ENCODE assay signal across 14 mouse cellular contexts in genomic region chrX:12296264-12297053, GRCm38 (mm10).
DNase-seq lines count a peak whose midpoint lies in the region; ATAC-seq and TF ChIP-seq lines count a peak whose summit lies in the region.
"Had no signal": no experiment of that assay in that cellular context is flagged by ENCODE, and none has a peak within 500 bp of the region (broad histone marks: within the 10 kb centered on the region; RNA-seq: fewer than 3 reads in every experiment).

No protein-coding gene starts in this region.

- H3K27me3 ChIP-seq in forebrain, postnatal 0 days (ENCODE audit: insufficient read depth, low read length) = no peaks in the 10 kb centered on the region
- no peaks in the 10 kb centered on the region for H3K27me3 ChIP-seq in forebrain, embryonic 16.5 days (replicated peaks; ENCODE audit: control insufficient read depth, insufficient read depth, low read length)
- H3K27me3 ChIP-seq in intestine, embryonic 16.5 days (replicated peaks; ENCODE audit: control insufficient read depth, insufficient read depth, low read length) = peaks cover 7% of the 10 kb centered on the region
- H3K27me3 ChIP-seq in midbrain, embryonic 14.5 days (ENCODE audit: control insufficient read depth, insufficient read depth, low read length) = no peaks in the 10 kb centered on the region
- H3K27me3 ChIP-seq in lung, postnatal 0 days (replicated peaks; ENCODE audit: insufficient read depth, low read length) = no peaks in the 10 kb centered on the region

- DNase-seq in forebrain, postnatal 0 days = no peak
- peak; percentile 58 for DNase-seq in brain, embryonic 14.5 days (ENCODE audit: low read depth)
- peak; percentile 57 for DNase-seq in midbrain, embryonic 14.5 days
- no peak for DNase-seq in thymus, postnatal 25 days
- DNase-seq in lung, postnatal 0 days (ENCODE audit: low spot score) = no peak
- DNase-seq in thymus, postnatal 4 days = no peak
- DNase-seq: adrenal gland, postnatal 10 days; cerebellum, postnatal 10 days; kidney, adult 18-20 months; lung, adult 2 months had no signal

- 68% methylated on average over 9 of the region's 9 CpGs for WGBS in forebrain, postnatal 0 days
- WGBS in forebrain, embryonic 16.5 days = 67% methylated on average over 9 of the region's 9 CpGs
- WGBS in intestine, embryonic 16.5 days = 77% methylated on average over 9 of the region's 9 CpGs
- 62% methylated on average over 9 of the region's 9 CpGs for WGBS in midbrain, embryonic 14.5 days
- 60% methylated on average over 9 of the region's 9 CpGs for WGBS in lung, postnatal 0 days

- no peak for TF ChIP-seq POLR2A in brain, embryonic 14.5 days (IDR thresholded peaks at IDR 0.05; ENCODE audit: borderline replicate concordance, extremely low read depth, insufficient read depth, insufficient read length, poor library complexity, severe bottlenecking)

- TF ChIP-seq EP300 in lung, postnatal 0 days (IDR thresholded peaks at IDR 0.05) = no peak

- no peak overlapping the region for H3K9ac ChIP-seq in forebrain, postnatal 0 days
- H3K9ac ChIP-seq in forebrain, embryonic 16.5 days (replicated peaks; ENCODE audit: low read depth, low read length) = no peak overlapping the region
- H3K9ac ChIP-seq in intestine, embryonic 16.5 days (ENCODE audit: low read depth, low read length) = no peak overlapping the region
- no peak overlapping the region for H3K9ac ChIP-seq in midbrain, embryonic 14.5 days (replicated peaks; ENCODE audit: low read length)
- no peak overlapping the region for H3K9ac ChIP-seq in lung, postnatal 0 days (replicated peaks; ENCODE audit: low read depth)
- H3K9ac ChIP-seq: embryonic facial prominence, embryonic 13.5 days had no signal

- TF ChIP-seq CTCF in forebrain, postnatal 0 days (IDR thresholded peaks at IDR 0.05; ENCODE audit: low read depth) = no peak
- no peak for TF ChIP-seq CTCF in brain, embryonic 14.5 days (IDR thresholded peaks at IDR 0.05; ENCODE audit: borderline replicate concordance, extremely low read depth, insufficient read depth, insufficient read length)
- no peak for TF ChIP-seq CTCF in lung, postnatal 0 days (IDR thresholded peaks at IDR 0.05)

- no peaks in the 10 kb centered on the region for H3K9me3 ChIP-seq in forebrain, postnatal 0 days (ENCODE audit: low read length)
- H3K9me3 ChIP-seq in forebrain, embryonic 16.5 days (ENCODE audit: control insufficient read depth, low read length) = no peaks in the 10 kb centered on the region
- H3K9me3 ChIP-seq in intestine, embryonic 16.5 days (ENCODE audit: control insufficient read depth, low read length) = no peaks in the 10 kb centered on the region
- no peaks in the 10 kb centered on the region for H3K9me3 ChIP-seq in midbrain, embryonic 14.5 days (ENCODE audit: control insufficient read depth, low read length)
- no peaks in the 10 kb centered on the region for H3K9me3 ChIP-seq in lung, postnatal 0 days (ENCODE audit: low read length)
- H3K9me3 ChIP-seq: embryonic facial prominence, embryonic 13.5 days; heart, embryonic 10.5 days had no signal

- H3K4me2 ChIP-seq in forebrain, postnatal 0 days (ENCODE audit: low read depth) = no peak overlapping the region
- no peak overlapping the region for H3K4me2 ChIP-seq in forebrain, embryonic 16.5 days (ENCODE audit: low read length)
- H3K4me2 ChIP-seq in intestine, embryonic 16.5 days (ENCODE audit: low read depth, low read length) = no peak overlapping the region
- 0 out of 2 replicates have a peak overlapping the region, but pooled peaks have one; percentile 4 for H3K4me2 ChIP-seq in midbrain, embryonic 14.5 days (ENCODE audit: low read length)
- H3K4me2 ChIP-seq in lung, postnatal 0 days (replicated peaks; ENCODE audit: low read depth, low read length) = no peak overlapping the region
- H3K4me2 ChIP-seq: embryonic facial prominence, embryonic 13.5 days had no signal

- no peak overlapping the region for H3K4me3 ChIP-seq in forebrain, postnatal 0 days (ENCODE audit: low read depth, low read length)
- no peak overlapping the region for H3K4me3 ChIP-seq in forebrain, embryonic 16.5 days (replicated peaks; ENCODE audit: low read length)
- no peak overlapping the region for H3K4me3 ChIP-seq in intestine, embryonic 16.5 days (ENCODE audit: low read length)
- H3K4me3 ChIP-seq in midbrain, embryonic 14.5 days (replicated peaks; ENCODE audit: low read depth, low read length) = no peak overlapping the region
- H3K4me3 ChIP-seq in lung, postnatal 0 days (ENCODE audit: low read depth, low read length) = no peak overlapping the region
- H3K4me3 ChIP-seq: embryonic facial prominence, embryonic 13.5 days; heart, embryonic 10.5 days had no signal

- no peaks in the 10 kb centered on the region for H3K36me3 ChIP-seq in forebrain, postnatal 0 days (ENCODE audit: insufficient read depth)
- no peaks in the 10 kb centered on the region for H3K36me3 ChIP-seq in forebrain, embryonic 16.5 days (ENCODE audit: control insufficient read depth, insufficient read depth)
- no peaks in the 10 kb centered on the region for H3K36me3 ChIP-seq in intestine, embryonic 16.5 days (ENCODE audit: control insufficient read depth, insufficient read depth, low read length)
- H3K36me3 ChIP-seq in midbrain, embryonic 14.5 days (ENCODE audit: control insufficient read depth, insufficient read depth, low read length) = no peaks in the 10 kb centered on the region
- H3K36me3 ChIP-seq in lung, postnatal 0 days (ENCODE audit: insufficient read depth, low read length) = no peaks in the 10 kb centered on the region
- H3K36me3 ChIP-seq: embryonic facial prominence, embryonic 13.5 days; heart, embryonic 10.5 days had no signal

- H3K4me1 ChIP-seq in forebrain, postnatal 0 days (ENCODE audit: insufficient read depth) = no peaks in the 10 kb centered on the region
- peaks cover 2% of the 10 kb centered on the region; the same call in 1 of the 2 replicates for H3K4me1 ChIP-seq in forebrain, embryonic 16.5 days (replicated peaks; ENCODE audit: control insufficient read depth, insufficient read depth, low read length)
- no peaks in the 10 kb centered on the region for H3K4me1 ChIP-seq in intestine, embryonic 16.5 days (ENCODE audit: control insufficient read depth, insufficient read depth, low read length)
- H3K4me1 ChIP-seq in midbrain, embryonic 14.5 days (ENCODE audit: control insufficient read depth, insufficient read depth, low read length) = no peaks in the 10 kb centered on the region
- no peaks in the 10 kb centered on the region for H3K4me1 ChIP-seq in lung, postnatal 0 days (ENCODE audit: insufficient read depth, low read depth, low read length)
- H3K4me1 ChIP-seq: heart, embryonic 10.5 days had no signal

- peak; percentile 56; the same call in 1 of the 2 replicates for ATAC-seq in forebrain, postnatal 0 days
- no peak for ATAC-seq in forebrain, embryonic 16.5 days
- peak; percentile 60; the same call in 1 of the 2 replicates for ATAC-seq in intestine, embryonic 16.5 days
- ATAC-seq in midbrain, embryonic 14.5 days (ENCODE audit: low FRiP score, low TSS enrichment) = peak; percentile 24; the same call in 1 of the 2 replicates
- no peak for ATAC-seq in lung, postnatal 0 days

- H3K27ac ChIP-seq in forebrain, postnatal 0 days (ENCODE audit: low read depth, low read length) = no peak overlapping the region
- H3K27ac ChIP-seq in forebrain, embryonic 16.5 days (ENCODE audit: low read length) = no peak overlapping the region
- H3K27ac ChIP-seq in intestine, embryonic 16.5 days (ENCODE audit: low read length) = no peak overlapping the region
- peak overlapping the region; percentile 38 for H3K27ac ChIP-seq in midbrain, embryonic 14.5 days (replicated peaks; ENCODE audit: low read depth, low read length)
- H3K27ac ChIP-seq in lung, postnatal 0 days (ENCODE audit: low read length) = no peak overlapping the region
- H3K27ac ChIP-seq: embryonic facial prominence, embryonic 13.5 days; heart, embryonic 10.5 days had no signal

Comparison
In these comparisons a context has a peak if more than half of its experiments do, and no peak if none do; other contexts are left out.
1. ATAC-seq: peak in forebrain, postnatal 0 days (single experiment), intestine, embryonic 16.5 days (single experiment) and midbrain, embryonic 14.5 days (single experiment); none in forebrain, embryonic 16.5 days (single experiment) and lung, postnatal 0 days (single experiment).
2. DNase-seq: peak in brain, embryonic 14.5 days (single experiment) and midbrain, embryonic 14.5 days (single experiment); none in forebrain, postnatal 0 days (single experiment), thymus, postnatal 25 days (single experiment), lung, postnatal 0 days (single experiment) and thymus, postnatal 4 days (single experiment).